Mouse (Mus musculus): ENCODE data around the gene Ifna16. TPM values are rescaled to one million over a fixed set of nuclear protein-coding genes. Genes with fewer than 3 reads are reported as not detected.

Gene Ifna16
- total RNA-seq (2017), result not detected in 3 replicates

GRCm38 (mm10) chr4:88676824-88677223 lies at the start of gene Ifna16:
Gene Ifna16, minus strand, starts transcription at chr4:88676924.
- ATAC-seq (replicated peaks; ENCODE audit: insufficient number of reproducible peaks, low FRiP score, low TSS enrichment, poor library complexity, severe bottlenecking), result no peak

DNA sequence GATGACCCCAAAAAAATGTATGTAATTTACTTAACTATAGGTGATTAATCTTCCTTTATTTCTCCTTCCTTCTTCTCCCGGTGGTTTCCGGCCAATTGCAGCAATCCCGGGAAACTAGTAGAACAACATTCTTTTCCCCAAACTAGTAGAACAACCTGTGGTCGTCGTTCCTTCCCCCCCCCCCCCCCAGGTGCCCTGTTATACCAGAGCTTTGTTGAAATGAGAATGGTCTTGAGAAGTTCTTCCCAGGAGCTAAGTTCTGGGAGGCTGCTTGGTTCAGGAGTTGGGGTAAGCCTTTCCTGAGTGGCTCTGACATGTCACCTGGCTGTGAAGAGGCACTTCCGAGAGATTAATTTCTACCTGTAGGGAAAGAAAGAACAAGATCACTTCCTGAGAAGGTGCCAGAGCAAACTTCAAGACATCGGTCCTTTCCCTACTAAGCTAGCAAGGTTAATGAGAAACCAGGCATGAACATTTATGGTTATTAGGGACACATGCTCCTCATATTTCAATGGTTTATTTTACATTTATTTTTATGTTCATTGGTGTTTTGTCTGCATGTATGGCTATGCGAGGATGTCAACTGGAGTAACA lies 46.9 kb upstream of the Ifna16 start:
- no peak for ATAC-seq (replicated peaks; ENCODE audit: insufficient number of reproducible peaks, low FRiP score, low TSS enrichment, poor library complexity, severe bottlenecking)

- peak; percentile 82 for ATAC-seq (replicated peaks; ENCODE audit: insufficient number of reproducible peaks, low FRiP score, low TSS enrichment, poor library complexity, severe bottlenecking)
Observed at GRCm38 (mm10) chr4:88721791-88722721, 45.3 kb upstream of the Ifna16 start, which contains the start of the genes Gm26566 and Klhl9. Gene Gm26566, plus strand, starts transcription at chr4:88721805. Gene Klhl9, minus strand, starts transcription at chr4:88722465.

- ATAC-seq (replicated peaks; ENCODE audit: insufficient number of reproducible peaks, low FRiP score, low TSS enrichment, poor library complexity, severe bottlenecking), result no peak
Observed at GRCm38 (mm10) chr4:88718715-88719114, 42.0 kb upstream of the Ifna16 start.

DNA sequence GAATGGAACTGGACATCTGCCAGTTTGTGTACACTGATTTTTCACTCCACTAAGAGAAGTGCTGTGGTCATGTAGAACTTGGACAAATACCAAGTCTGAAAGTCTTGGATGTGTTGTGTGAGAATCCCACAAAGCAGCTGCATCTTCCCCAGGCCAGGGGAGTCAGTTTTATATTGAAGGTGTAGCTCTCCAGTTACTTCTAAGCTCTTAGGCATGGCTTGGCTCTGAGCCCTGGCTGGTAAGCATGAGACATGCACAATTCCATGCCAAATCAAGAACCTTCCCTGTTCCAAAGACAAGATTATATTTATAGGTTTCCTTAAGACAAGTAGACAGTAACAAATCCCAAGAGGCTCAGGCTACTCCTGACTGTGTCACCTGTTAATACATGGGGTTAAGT lies 38.3 kb upstream of the Ifna16 start:
- no peak for ATAC-seq (replicated peaks; ENCODE audit: insufficient number of reproducible peaks, low FRiP score, low TSS enrichment, poor library complexity, severe bottlenecking)

DNA sequence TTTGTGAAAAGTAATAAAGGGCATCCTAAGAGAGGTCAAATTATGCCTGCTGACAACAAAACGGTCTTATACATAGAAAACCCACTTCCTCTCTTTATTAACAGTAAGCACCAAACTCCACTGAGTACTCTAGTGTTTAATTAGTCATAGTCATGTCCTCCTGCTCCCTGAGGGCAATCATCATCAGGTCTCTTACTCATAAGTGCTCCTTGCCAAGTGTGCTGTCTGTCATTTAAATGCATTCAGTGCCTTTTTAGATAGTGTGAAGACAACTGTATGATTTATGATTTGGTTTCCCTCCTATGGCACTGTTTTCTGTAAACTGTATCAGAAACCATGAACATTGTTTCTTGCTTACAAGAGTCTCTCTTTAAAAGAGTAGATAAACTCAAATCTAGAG lies 37.6 kb upstream of the Ifna16 start:
- ATAC-seq (replicated peaks; ENCODE audit: insufficient number of reproducible peaks, low FRiP score, low TSS enrichment, poor library complexity, severe bottlenecking), result no peak

DNA sequence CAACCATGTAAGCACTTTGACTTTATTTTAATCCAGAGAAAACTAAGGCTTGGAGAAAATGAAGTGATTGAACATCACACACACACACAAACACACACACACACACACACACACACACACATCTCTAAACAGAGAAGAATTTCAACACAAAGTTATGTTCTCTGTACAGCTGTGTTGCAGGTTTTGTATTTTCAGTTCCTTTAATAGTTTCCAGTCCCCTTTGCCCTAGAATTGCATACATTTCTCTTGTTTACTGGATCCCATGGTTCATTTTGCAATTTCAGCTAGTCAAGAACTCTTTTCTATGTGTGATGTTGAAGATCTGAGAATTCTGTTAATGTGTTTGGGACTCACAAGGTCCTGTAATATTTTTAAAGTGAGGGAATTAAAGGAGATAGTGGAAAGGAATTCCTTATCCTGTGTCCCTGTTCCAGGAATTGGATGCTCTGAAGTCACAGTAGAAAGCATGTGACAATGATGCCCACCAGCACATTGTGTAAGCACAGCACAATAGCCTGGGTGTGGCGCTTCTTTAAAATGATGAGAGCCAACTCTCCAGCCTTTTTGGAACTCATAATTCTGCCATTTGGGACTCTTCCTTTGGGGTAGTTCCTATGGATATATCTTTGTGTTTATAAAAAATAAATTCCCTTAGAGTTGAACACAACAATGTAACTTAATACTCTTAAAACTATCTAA lies 30.6 kb upstream of the Ifna16 start:
- peak; percentile 76 for ATAC-seq (replicated peaks; ENCODE audit: insufficient number of reproducible peaks, low FRiP score, low TSS enrichment, poor library complexity, severe bottlenecking)

DNA sequence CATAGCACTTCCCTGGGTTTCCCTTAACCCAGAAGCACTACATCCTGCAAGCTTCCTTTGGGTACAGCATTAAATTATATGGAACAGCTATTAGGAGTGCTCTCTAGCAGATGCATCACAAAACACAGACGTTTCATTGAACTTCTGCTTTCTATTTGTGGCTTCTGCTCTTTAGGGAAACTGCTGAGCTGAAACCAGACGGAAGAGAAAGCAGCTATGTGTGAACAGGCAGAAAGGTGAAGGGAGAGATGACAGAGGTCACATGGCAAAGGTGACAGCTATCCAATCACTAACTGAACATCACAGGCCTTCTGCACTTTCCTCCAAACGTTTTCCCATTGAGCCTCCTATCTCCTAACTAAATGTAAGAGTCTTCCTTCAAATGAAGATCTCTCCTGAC lies 29.2 kb upstream of the Ifna16 start:
- ATAC-seq (replicated peaks; ENCODE audit: insufficient number of reproducible peaks, low FRiP score, low TSS enrichment, poor library complexity, severe bottlenecking), result peak; percentile 71

GRCm38 (mm10) chr4:88699301-88699700 lies 22.6 kb upstream of the Ifna16 start:
- ATAC-seq (replicated peaks; ENCODE audit: insufficient number of reproducible peaks, low FRiP score, low TSS enrichment, poor library complexity, severe bottlenecking), result no peak

DNA sequence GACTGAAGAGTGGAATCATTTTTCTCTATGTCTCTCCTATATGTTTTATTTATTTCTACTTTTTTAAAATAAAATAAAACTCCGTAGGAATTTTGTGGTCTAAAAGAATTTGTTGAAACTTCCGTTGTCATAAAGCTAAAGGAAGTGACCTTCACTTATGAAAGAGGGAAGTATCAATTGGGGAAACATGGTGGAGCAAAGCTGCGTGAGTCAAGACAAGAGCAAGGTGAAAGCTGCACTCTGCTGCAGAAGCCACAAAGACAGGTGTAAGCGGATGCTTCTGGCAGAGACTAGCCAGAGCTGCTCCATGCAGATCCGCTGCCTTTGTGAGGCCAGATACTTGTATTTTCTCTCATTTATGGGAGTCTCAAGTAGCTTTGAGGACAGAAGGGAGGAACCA lies 22.1 kb upstream of the Ifna16 start:
- 0 out of 2 replicates have a peak, but pooled peaks have one; percentile 37 for ATAC-seq (replicated peaks; ENCODE audit: insufficient number of reproducible peaks, low FRiP score, low TSS enrichment, poor library complexity, severe bottlenecking)

GRCm38 (mm10) chr4:88697753-88698152 lies 21.0 kb upstream of the Ifna16 start:
- ATAC-seq (replicated peaks; ENCODE audit: insufficient number of reproducible peaks, low FRiP score, low TSS enrichment, poor library complexity, severe bottlenecking), result no peak

DNA sequence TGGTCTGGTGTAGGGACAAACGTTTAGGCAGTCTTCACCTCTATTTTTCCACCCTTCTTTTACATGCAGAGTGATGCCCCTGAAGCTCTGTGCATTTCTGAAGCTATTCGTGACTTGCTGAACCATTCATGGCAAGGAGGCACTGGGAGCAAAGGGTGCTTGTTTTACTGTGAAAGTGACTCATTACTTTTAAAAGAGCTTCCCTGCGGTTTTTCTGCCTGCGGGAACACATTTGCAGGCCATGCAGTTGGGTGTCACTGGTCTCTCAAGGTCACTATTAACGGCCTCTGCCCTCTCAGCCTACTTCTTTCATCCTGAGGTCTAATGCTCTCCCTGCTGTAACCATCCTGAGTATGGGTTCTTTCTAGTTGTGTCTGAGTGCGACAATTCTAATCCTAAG lies 20.4 kb upstream of the Ifna16 start:
- ATAC-seq (replicated peaks; ENCODE audit: insufficient number of reproducible peaks, low FRiP score, low TSS enrichment, poor library complexity, severe bottlenecking), result no peak

- ATAC-seq (replicated peaks; ENCODE audit: insufficient number of reproducible peaks, low FRiP score, low TSS enrichment, poor library complexity, severe bottlenecking), result peak; percentile 86
Observed at GRCm38 (mm10) chr4:88696237-88696884, 19.6 kb upstream of the Ifna16 start.

DNA sequence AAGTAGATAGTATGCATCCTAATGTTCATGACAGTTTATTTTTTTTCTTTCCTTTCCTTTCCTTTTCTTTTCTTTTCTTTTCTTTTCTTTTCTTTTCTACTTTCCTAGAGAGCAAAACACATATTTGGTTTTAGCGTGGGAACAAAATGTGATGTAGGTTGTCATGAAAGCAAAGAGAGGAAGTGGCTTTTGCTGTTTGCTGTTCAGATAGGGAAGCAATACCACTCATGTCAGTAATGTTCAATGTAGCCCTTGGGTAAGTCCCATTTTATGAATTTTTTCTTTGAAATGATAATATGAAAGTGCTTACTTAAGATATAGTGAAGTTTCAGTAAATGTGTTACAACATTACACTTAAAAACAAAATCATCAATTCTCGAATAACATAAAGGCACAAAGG lies 16.7 kb upstream of the Ifna16 start:
- 0 out of 2 replicates have a peak, but pooled peaks have one; percentile 43 for ATAC-seq (replicated peaks; ENCODE audit: insufficient number of reproducible peaks, low FRiP score, low TSS enrichment, poor library complexity, severe bottlenecking)

DNA sequence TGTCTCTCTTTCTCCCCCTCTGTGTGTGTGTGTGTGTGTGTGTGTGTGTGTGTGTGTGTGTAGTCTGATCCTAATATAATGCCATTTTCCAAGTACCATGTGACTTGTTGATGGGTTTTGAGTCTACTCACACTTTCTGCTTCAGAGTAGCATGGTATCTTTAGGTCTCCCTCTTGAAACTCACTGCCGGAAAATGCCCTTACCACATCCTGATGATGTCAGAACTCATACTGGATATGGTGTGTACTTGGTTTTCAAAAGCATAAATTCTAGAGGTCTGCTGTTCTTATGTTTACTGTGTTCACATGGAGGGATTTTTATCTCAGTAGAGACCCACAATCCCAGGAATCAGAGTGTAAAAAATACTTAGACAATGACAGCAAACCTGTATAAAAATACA lies 15.8 kb upstream of the Ifna16 start:
- no peak for ATAC-seq (replicated peaks; ENCODE audit: insufficient number of reproducible peaks, low FRiP score, low TSS enrichment, poor library complexity, severe bottlenecking)

DNA sequence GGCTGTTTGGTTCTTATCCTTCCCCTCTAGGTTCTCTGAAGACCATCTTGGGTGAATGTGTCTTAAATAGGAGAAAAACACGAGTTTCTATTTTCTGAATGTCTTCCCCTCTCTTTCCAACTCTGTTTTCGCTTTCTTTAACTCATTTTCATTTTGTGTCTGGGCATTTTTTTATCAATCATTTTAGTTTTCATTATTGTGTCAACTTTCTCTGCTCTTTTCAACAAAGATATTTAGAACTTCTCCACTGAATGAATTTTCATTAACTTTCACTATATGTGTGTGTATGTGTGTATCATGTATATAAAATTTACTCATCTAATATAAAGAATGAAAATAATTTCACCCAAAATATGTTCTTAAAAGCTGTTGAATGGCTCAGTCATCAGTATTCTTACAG lies 14.5 kb upstream of the Ifna16 start, which contains the start of gene Ifnab:
Gene Ifnab, minus strand, starts transcription at position 101 of the 400 bp plus-strand sequence.
- ATAC-seq (replicated peaks; ENCODE audit: insufficient number of reproducible peaks, low FRiP score, low TSS enrichment, poor library complexity, severe bottlenecking), result no peak

- ATAC-seq (replicated peaks; ENCODE audit: insufficient number of reproducible peaks, low FRiP score, low TSS enrichment, poor library complexity, severe bottlenecking), result no peak
Observed at GRCm38 (mm10) chr4:88683812-88684211, 7.1 kb upstream of the Ifna16 start, which contains the start of gene Ifna2. Gene Ifna2, minus strand, starts transcription at chr4:88683912.

DNA sequence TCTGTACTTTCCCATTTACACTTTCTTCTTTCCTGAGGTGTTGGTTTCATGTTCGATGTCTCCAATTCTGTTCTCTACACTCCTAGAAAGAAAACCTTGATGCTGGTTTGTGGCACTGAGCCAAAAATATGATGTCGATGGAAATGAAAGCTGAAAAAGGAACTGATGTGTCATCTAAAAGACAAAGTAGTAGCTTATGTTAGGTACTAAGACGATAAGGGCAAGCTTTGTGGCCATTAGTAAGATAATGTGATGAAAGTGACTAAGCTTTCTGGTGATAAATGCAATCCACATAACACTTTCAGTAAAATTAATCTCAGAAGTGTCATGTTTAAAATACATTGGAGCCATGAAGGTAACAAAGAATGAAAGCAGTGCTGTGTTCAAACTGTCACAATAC lies 4.6 kb upstream of the Ifna16 start:
- no peak for ATAC-seq (replicated peaks; ENCODE audit: insufficient number of reproducible peaks, low FRiP score, low TSS enrichment, poor library complexity, severe bottlenecking)

- no peak for ATAC-seq (replicated peaks; ENCODE audit: insufficient number of reproducible peaks, low FRiP score, low TSS enrichment, poor library complexity, severe bottlenecking)
Observed at GRCm38 (mm10) chr4:88680362-88680761, 3.6 kb upstream of the Ifna16 start.
